Mouse (Mus musculus) cortical plate, adult 2 months (tissue): Measurements from ENCODE around the gene Stab2.

Experiments used
- CTCF ChIP-seq: fragments of 200-500 bp; IDR thresholded peaks from 2 replicates; pipeline ENCODE4 v1.5.1; 2011; ENCODE audit warnings: mild to moderate bottlenecking, control low read depth, low read length; ENCODE audit not compliant: insufficient read depth; ENCODE audit errors: extremely low read depth
- POLR2A ChIP-seq: fragments of 200-500 bp; IDR thresholded peaks from 2 replicates; pipeline ENCODE4 v1.6.1; 2011; ENCODE audit warnings: mild to moderate bottlenecking, low read length, control low read depth; ENCODE audit not compliant: insufficient read depth; ENCODE audit errors: extremely low read depth

- TF ChIP-seq POLR2A (no peak), CTCF (no peak)
Measured at GRCm38 (mm10) chr10:86826929-86827328, 180.9 kb downstream of the Stab2 start.
